In genomic region chr16:37789015-37789381, GRCm38 (mm10) we compare ENCODE assay signal across 8 mouse cellular contexts. TPM values are rescaled to one million over a fixed set of nuclear protein-coding genes. Genes with fewer than 3 reads are reported as not detected.
DNase-seq lines count a peak whose midpoint lies in the region; ATAC-seq and TF ChIP-seq lines count a peak whose summit lies in the region.

No protein-coding gene starts in this region.

- H3K27ac ChIP-seq in embryonic facial prominence, embryonic 13.5 days = peak overlapping the region; percentile 94
- peak overlapping the region; percentile 79 for H3K27ac ChIP-seq in heart, postnatal 0 days (ENCODE audit: low read depth)
- peak overlapping the region; percentile 96 for H3K27ac ChIP-seq in lung, embryonic 16.5 days (ENCODE audit: low read length)

- peaks cover 94% of the 10 kb centered on the region for H3K4me1 ChIP-seq in embryonic facial prominence, embryonic 13.5 days
- H3K4me1 ChIP-seq in heart, postnatal 0 days (ENCODE audit: control insufficient read depth, insufficient read depth) = peaks cover 67% of the 10 kb centered on the region
- H3K4me1 ChIP-seq in lung, embryonic 16.5 days (replicated peaks; ENCODE audit: control insufficient read depth, insufficient read depth, low read length) = peaks cover 55% of the 10 kb centered on the region

- no peak for TF ChIP-seq CTCF in heart, postnatal 0 days (IDR thresholded peaks at IDR 0.05; ENCODE audit: low read depth)

- no peak overlapping the region for H3K4me3 ChIP-seq in embryonic facial prominence, embryonic 13.5 days
- H3K4me3 ChIP-seq in heart, postnatal 0 days (ENCODE audit: low read depth, low read length) = no peak overlapping the region
- no peak overlapping the region for H3K4me3 ChIP-seq in lung, embryonic 16.5 days (ENCODE audit: low read length)

- WGBS in embryonic facial prominence, embryonic 13.5 days = 46% methylated on average over 6 of the region's 6 CpGs
- WGBS in heart, postnatal 0 days = 26% methylated on average over 6 of the region's 6 CpGs
- WGBS in lung, embryonic 16.5 days = 21% methylated on average over 6 of the region's 6 CpGs

- H3K9ac ChIP-seq in embryonic facial prominence, embryonic 13.5 days = no peak overlapping the region
- H3K9ac ChIP-seq in heart, postnatal 0 days (replicated peaks; ENCODE audit: low read depth, low read length) = 0 out of 2 replicates have a peak overlapping the region, but pooled peaks have one; percentile 14
- H3K9ac ChIP-seq in lung, embryonic 16.5 days (ENCODE audit: low read length) = peak overlapping the region; percentile 38

- H3K36me3 ChIP-seq in embryonic facial prominence, embryonic 13.5 days = peaks cover 42% of the 10 kb centered on the region
- H3K36me3 ChIP-seq in heart, postnatal 0 days (replicated peaks; ENCODE audit: control insufficient read depth, insufficient read depth, low read length) = peaks cover 21% of the 10 kb centered on the region; the same call in 1 of the 2 replicates
- peaks cover 17% of the 10 kb centered on the region for H3K36me3 ChIP-seq in lung, embryonic 16.5 days (ENCODE audit: control insufficient read depth, insufficient read depth, low read length)

- H3K9me3 ChIP-seq in embryonic facial prominence, embryonic 13.5 days = no peaks in the 10 kb centered on the region
- no peaks in the 10 kb centered on the region for H3K9me3 ChIP-seq in heart, postnatal 0 days (replicated peaks; ENCODE audit: control insufficient read depth, low read length)
- H3K9me3 ChIP-seq in lung, embryonic 16.5 days (ENCODE audit: control insufficient read depth, low read length) = no peaks in the 10 kb centered on the region

- H3K4me2 ChIP-seq in embryonic facial prominence, embryonic 13.5 days = peak overlapping the region; percentile 38; the same call in 1 of the 2 replicates
- H3K4me2 ChIP-seq in heart, postnatal 0 days (ENCODE audit: low read depth, low read length) = no peak overlapping the region; the same call in 1 of the 2 replicates
- H3K4me2 ChIP-seq in lung, embryonic 16.5 days (ENCODE audit: low read depth, low read length) = peak overlapping the region; percentile 38; the same call in 1 of the 2 replicates

- no peaks in the 10 kb centered on the region for H3K27me3 ChIP-seq in embryonic facial prominence, embryonic 13.5 days
- H3K27me3 ChIP-seq in heart, postnatal 0 days (ENCODE audit: control insufficient read depth, insufficient read depth, low read length) = no peaks in the 10 kb centered on the region
- H3K27me3 ChIP-seq in lung, embryonic 16.5 days (ENCODE audit: control insufficient read depth, insufficient read depth, low read depth, low read length) = no peaks in the 10 kb centered on the region

- TF ChIP-seq EP300 in heart, postnatal 0 days (IDR thresholded peaks at IDR 0.05; ENCODE audit: low read depth) = no peak

- no peak for ATAC-seq in embryonic facial prominence, embryonic 13.5 days (ENCODE audit: insufficient number of reproducible peaks, insufficient read depth, low FRiP score, low TSS enrichment, low read depth)
- ATAC-seq in heart, postnatal 0 days (ENCODE audit: insufficient read depth, low read depth) = 0 out of 2 replicates have a peak, but pooled peaks have one; percentile 15
- peak; percentile 23; the same call in 1 of the 2 replicates for ATAC-seq in lung, embryonic 16.5 days (ENCODE audit: low read depth)

- DNase-seq in MN1 (ENCODE audit: low spot score) = peak; percentile 43
- no peak for DNase-seq in heart, postnatal 0 days (ENCODE audit: low spot score)
- no peak for DNase-seq in frontal cortex, postnatal 36 days (ENCODE audit: low spot score in 2 of 2)
- DNase-seq in layer of hippocampus, adult 18-20 months (ENCODE audit: low spot score in 2 of 2) = no peak
- DNase-seq in cerebellum, postnatal 36 days = no peak
- no peak for DNase-seq in cerebellum, postnatal 14 days

RNA-seq across cellular contexts. Expression of gene Fstl1, which starts 12.3 kb away (rescaled TPM):
- 683 and 792 TPM in 2 replicates for polyA plus RNA-seq in embryonic facial prominence, embryonic 13.5 days (2015; fragmentation: Nextera tagmentation; extraction: Ambion mirVana)
- 289 and 316 TPM in 2 replicates for total RNA-seq in heart, postnatal 0 days (2014; rRNA removed; ENCODE audit: low replicate concordance)
- polyA plus RNA-seq in heart, postnatal 0 days (2015; fragmentation: Nextera tagmentation; extraction: Ambion mirVana) = 271 and 272 TPM in 2 replicates
- polyA plus RNA-seq in lung, embryonic 16.5 days (2015; fragmentation: Nextera tagmentation; extraction: Ambion mirVana) = 617 and 655 TPM in 2 replicates
- total RNA-seq in layer of hippocampus, adult 18-20 months (2021) = 10 to 100 TPM; 31.3 to 34.0 TPM
